ENCODE assay signal across 8 mouse cellular contexts in genomic region chr7:127478635-127479317, GRCm38 (mm10). TPM values are rescaled to one million over a fixed set of nuclear protein-coding genes. Genes with fewer than 3 reads are reported as not detected.
DNase-seq lines count a peak whose midpoint lies in the region; ATAC-seq and TF ChIP-seq lines count a peak whose summit lies in the region.

Gene Fbrs (plus strand): TSS chr7:127479199.

- H3K27me3 ChIP-seq in limb, embryonic 13.5 days = no peaks in the 10 kb centered on the region
- H3K27me3 ChIP-seq in midbrain, embryonic 15.5 days (replicated peaks) = no peaks in the 10 kb centered on the region
- no peaks in the 10 kb centered on the region for H3K27me3 ChIP-seq in splenic B cell, adult 2 months (ENCODE audit: control insufficient read depth, insufficient read depth, low read length, poor library complexity, severe bottlenecking)

- TF ChIP-seq CTCF in bone marrow macrophage, adult 2 months (IDR thresholded peaks at IDR 0.05; ENCODE audit: low read depth, low read length) = no peak

- peak within 1 kb of the TSS; percentile 98 for H3K9ac ChIP-seq in limb, embryonic 13.5 days
- H3K9ac ChIP-seq in midbrain, embryonic 15.5 days = peak within 1 kb of the TSS; percentile 93

- TF ChIP-seq POLR2A in bone marrow macrophage, adult 2 months (IDR thresholded peaks at IDR 0.05; ENCODE audit: borderline replicate concordance, low read depth, low read length) = no peak; the same call in 1 of the 2 replicates

- WGBS in limb, embryonic 13.5 days = under 1% methylated on average over 59 of the region's 62 CpGs
- under 1% methylated on average over 61 of the region's 62 CpGs for WGBS in midbrain, embryonic 15.5 days

- peak; percentile 90 for DNase-seq in 3T3-L1 (ENCODE audit: low read depth, low spot score)
- peak; percentile 98 to 99 for DNase-seq in heart, adult 9 months (ENCODE audit: low spot score in 2 of 2)
- DNase-seq in kidney, adult 9 months = peak; percentile 99
- DNase-seq in splenic B cell, adult 2 months (ENCODE audit: low read depth, low spot score) = peak; percentile 93

- peaks cover 22% of the 10 kb centered on the region for H3K4me1 ChIP-seq in bone marrow macrophage, adult 2 months (ENCODE audit: control insufficient read depth, insufficient read depth, low read length)
- peaks cover 24% of the 10 kb centered on the region for H3K4me1 ChIP-seq in limb, embryonic 13.5 days
- H3K4me1 ChIP-seq in midbrain, embryonic 15.5 days = peaks cover 28% of the 10 kb centered on the region

- peaks cover 63% of the 10 kb centered on the region for H3K36me3 ChIP-seq in limb, embryonic 13.5 days
- peaks cover 42% of the 10 kb centered on the region for H3K36me3 ChIP-seq in midbrain, embryonic 15.5 days (replicated peaks)
- peaks cover 30% of the 10 kb centered on the region for H3K36me3 ChIP-seq in splenic B cell, adult 2 months (ENCODE audit: control insufficient read depth, insufficient read depth, low read length, poor library complexity, severe bottlenecking)

- peak within 1 kb of the TSS; percentile 99 for H3K4me2 ChIP-seq in limb, embryonic 13.5 days (replicated peaks)
- peak within 1 kb of the TSS; percentile 94 for H3K4me2 ChIP-seq in midbrain, embryonic 15.5 days

- peak within 1 kb of the TSS; percentile 69 for H3K4me3 ChIP-seq in bone marrow macrophage, adult 2 months (ENCODE audit: insufficient read depth, low read length)
- H3K4me3 ChIP-seq in limb, embryonic 13.5 days = peak within 1 kb of the TSS; percentile 100
- peak within 1 kb of the TSS; percentile 86 for H3K4me3 ChIP-seq in midbrain, embryonic 15.5 days

- no peaks in the 10 kb centered on the region for H3K9me3 ChIP-seq in limb, embryonic 13.5 days
- no peaks in the 10 kb centered on the region for H3K9me3 ChIP-seq in midbrain, embryonic 15.5 days

- ATAC-seq in erythroblast, adult 5-6 weeks (replicated peaks; ENCODE audit: low FRiP score, poor library complexity, severe bottlenecking) = peak; percentile 54
- peak; percentile 75 for ATAC-seq in limb, embryonic 13.5 days (ENCODE audit: low FRiP score, low read depth)
- ATAC-seq in midbrain, embryonic 15.5 days (replicated peaks) = peak; percentile 86

- peak within 1 kb of the TSS; percentile 95 for H3K27ac ChIP-seq in bone marrow macrophage, adult 2 months (ENCODE audit: insufficient read depth, low read depth, low read length)
- H3K27ac ChIP-seq in limb, embryonic 13.5 days = peak within 1 kb of the TSS; percentile 96
- H3K27ac ChIP-seq in midbrain, embryonic 15.5 days = peak within 1 kb of the TSS; percentile 96

RNA-seq across cellular contexts. Expression of gene Fbrs, which starts in this region (rescaled TPM):
- 134 and 147 TPM in 2 replicates for polyA plus RNA-seq in bone marrow macrophage, adult 2 months (2012; ENCODE audit: insufficient read depth, insufficient read length, missing spikeins)
- 154 and 157 TPM in 2 replicates for total RNA-seq in erythroblast, adult 5-6 weeks (2015; ENCODE audit: low replicate concordance)
- 61.2 and 79.1 TPM in 2 replicates for total RNA-seq in erythroblast, adult 5-6 weeks (2017; ENCODE audit: low replicate concordance)
- 15.0 and 15.3 TPM in 2 replicates for polyA plus RNA-seq in limb, embryonic 13.5 days (2015; fragmentation: Nextera tagmentation; extraction: Ambion mirVana)
- polyA plus RNA-seq in midbrain, embryonic 15.5 days (2015; fragmentation: Nextera tagmentation; extraction: Ambion mirVana) = 13.8 and 15.9 TPM in 2 replicates

Comparison
In these comparisons a context has a peak if more than half of its experiments do, and no peak if none do; other contexts are left out.
1. Peak in every context shown above with its lines: DNase-seq, ATAC-seq, H3K4me3 ChIP-seq and H3K27ac ChIP-seq.